Mouse (Mus musculus) limb, embryonic 14.5 days (tissue): ENCODE data around the gene Rpl23. TPM values are rescaled to one million over a fixed set of nuclear protein-coding genes. Genes with fewer than 3 reads are reported as not detected.
"Not testable (repeated sequence)": the region's sequence is repeated elsewhere in the genome, so short reads cannot be mapped to it uniquely, and the experiment has no call there.

ENCODE experiments used
- ATAC-seq: fragments of 200-750 bp; cut with Nextera tagmentation; 2 replicates; pipeline ENCODE4 v1.8.0; 2017; ENCODE audit warnings: low read depth, moderate number of reproducible peaks, moderate TSS enrichment; ENCODE audit not compliant: low FRiP score
- DNase-seq: peaks from one replicate; pipeline ENCODE4 v3.0.0-alpha.2; 2015; ENCODE audit warnings: low spot score
- H3K27ac ChIP-seq: fragments of 300-500 bp; sonication (generic); replicated peaks from 2 replicates; pipeline ENCODE4 v1.5.1; 2014; ENCODE audit warnings: low read depth, mild to moderate bottlenecking, low read length, moderate library complexity, mixed read lengths
- H3K27me3 ChIP-seq: fragments of 300-500 bp; sonication (generic); 2 replicates; pipeline ENCODE4 v1.6.1; 2014; ENCODE audit warnings: low read length, mixed read lengths; ENCODE audit not compliant: control insufficient read depth, insufficient read depth
- H3K36me3 ChIP-seq: fragments of 300-500 bp; sonication (generic); 2 replicates; pipeline ENCODE4 v1.6.1; 2014; ENCODE audit warnings: mild to moderate bottlenecking, low read length, moderate library complexity, mixed read lengths; ENCODE audit not compliant: control insufficient read depth, insufficient read depth
- H3K4me1 ChIP-seq: fragments of 300-500 bp; sonication (generic); 2 replicates; pipeline ENCODE4 v1.6.1; 2014; ENCODE audit warnings: antibody characterized with exemption, low read length, mixed read lengths; ENCODE audit not compliant: control insufficient read depth, insufficient read depth
- H3K4me2 ChIP-seq: fragments of 300-500 bp; sonication (generic); replicated peaks from 2 replicates; pipeline ENCODE4 v1.6.1; 2014; ENCODE audit warnings: low read depth, mild to moderate bottlenecking, low read length, moderate library complexity; ENCODE audit not compliant: severe bottlenecking
- H3K4me3 ChIP-seq: fragments of 300-500 bp; sonication (generic); replicated peaks from 2 replicates; pipeline ENCODE4 v1.5.1; 2014; ENCODE audit warnings: low read length
- H3K9ac ChIP-seq: fragments of 300-500 bp; sonication (generic); 2 replicates; pipeline ENCODE4 v1.6.1; 2014; ENCODE audit warnings: mild to moderate bottlenecking, low read depth, low read length, moderate library complexity; ENCODE audit not compliant: severe bottlenecking
- H3K9me3 ChIP-seq: fragments of 300-500 bp; sonication (generic); 2 replicates; pipeline ENCODE4 v1.6.1; 2016; ENCODE audit warnings: low read length; ENCODE audit not compliant: control insufficient read depth
- POLR2A ChIP-seq: fragments of 200-500 bp; IDR thresholded peaks from 2 replicates; pipeline ENCODE4 v1.8.0; 2012; ENCODE audit warnings: inconsistent platforms, mild to moderate bottlenecking, moderate library complexity, borderline replicate concordance; ENCODE audit not compliant: insufficient read depth, insufficient read length; ENCODE audit errors: extremely low read depth
- WGBS: fragments of 180-500 bp; shearing (Covaris S2); extraction: QIAGEN DNeasy Blood & Tissue Kit; methylation state at CpG from one replicate; pipeline ENCODE4 v1.1.7; 2014; 5-methylcytosine and 5-hydroxymethylcytosine counted together
- polyA plus RNA-seq, 2 experiments: library from polyadenylated mRNA; depleted of rRNA in 1 of 2; stranded (reverse) in 1 of 2; unstranded in 1 of 2; fragments of >200 nt; fragmentation: Nextera tagmentation in 1 of 2; extraction: Ambion mirVana in 1 of 2; gene quantifications; 2 replicates each; pipeline versions ENCODE4 v1.2.1 to v1.2.3; 2012 to 2014

Gene Rpl23
- polyA plus RNA-seq, 2 experiments: 764 to 903 TPM

DNA sequence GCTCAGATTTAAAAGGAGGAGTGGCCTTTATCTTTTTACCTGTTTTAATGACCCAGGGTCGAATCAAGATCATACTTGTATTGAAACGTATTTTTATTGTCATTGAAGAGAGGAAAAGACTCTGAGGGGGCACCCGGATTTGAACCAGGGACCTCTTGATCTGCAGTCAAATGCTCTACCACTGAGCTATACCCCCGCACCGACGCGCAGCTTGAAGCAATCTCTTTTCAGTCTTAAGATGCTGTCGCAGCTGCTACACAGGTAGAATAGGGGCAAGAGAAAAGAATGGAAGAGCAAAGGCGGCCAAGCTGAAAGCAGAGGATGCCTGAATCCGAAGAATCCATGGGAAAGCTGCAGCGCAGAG, 16.5 kb upstream of the Rpl23 start, which contains the start of gene Lasp1:
TSS of gene Lasp1 (plus strand) at position 219 of the 364 bp plus-strand sequence.
- Histone ChIP-seq H3K27me3 (no peaks in the 10 kb centered on the region), H3K4me3 (peak within 1 kb of the TSS; percentile 73), H3K9ac (peak within 1 kb of the TSS; percentile 79), H3K36me3 (peaks cover 3% of the 10 kb centered on the region; the same call in 1 of the 2 replicates), H3K4me2 (peak within 1 kb of the TSS; percentile 63), H3K27ac (peak within 1 kb of the TSS; percentile 91), H3K4me1 (peaks cover 20% of the 10 kb centered on the region), H3K9me3 (no peaks in the 10 kb centered on the region)
- ATAC-seq (peak; percentile 30), DNase-seq (peak; percentile 85)
- WGBS: under 1% methylated on average over 11 of the region's 11 CpGs
- no peak for TF ChIP-seq POLR2A

DNA sequence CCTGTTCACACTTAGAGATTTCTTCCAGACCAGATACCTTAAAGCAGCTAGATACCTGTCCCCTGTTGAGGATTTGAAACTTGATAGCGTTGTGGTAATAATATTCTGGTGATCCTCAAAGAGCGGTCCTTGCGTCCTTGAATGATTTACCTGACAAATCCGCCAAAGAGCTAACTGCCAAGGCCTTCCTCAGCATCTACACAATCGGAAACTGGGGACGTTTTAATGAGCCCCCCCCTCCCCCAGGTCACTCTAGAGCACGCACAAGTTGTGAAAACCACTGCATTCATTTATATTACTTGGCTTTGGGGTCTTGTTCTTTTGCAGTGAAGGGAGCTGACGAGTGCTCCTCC, 15.8 kb upstream of the Rpl23 start:
- WGBS: 26% methylated on average over 8 of the region's 8 CpGs
- Histone ChIP-seq H3K4me2 (peak overlapping the region; percentile 63), H3K4me3 (peak overlapping the region; percentile 73), H3K9me3 (no peaks in the 10 kb centered on the region), H3K36me3 (no peaks in the 10 kb centered on the region; the same call in 1 of the 2 replicates), H3K9ac (no peak overlapping the region), H3K27ac (no peak overlapping the region), H3K4me1 (peaks cover 17% of the 10 kb centered on the region), H3K27me3 (no peaks in the 10 kb centered on the region)
- TF ChIP-seq POLR2A: no peak
- ATAC-seq: no peak
- DNase-seq: no peak

GRCm38 (mm10) chr11:97797369-97798082, 15.3 kb upstream of the Rpl23 start:
- Histone ChIP-seq H3K4me1 (peaks cover 17% of the 10 kb centered on the region), H3K4me3 (peak overlapping the region; percentile 73; the same call in 1 of the 2 replicates), H3K27me3 (no peaks in the 10 kb centered on the region), H3K9me3 (no peaks in the 10 kb centered on the region), H3K27ac (no peak overlapping the region), H3K4me2 (no peak overlapping the region), H3K9ac (no peak overlapping the region), H3K36me3 (no peaks in the 10 kb centered on the region)
- 61% methylated on average over 15 of the region's 15 CpGs for WGBS
- DNase-seq (no peak), ATAC-seq (no peak)
- no peak for TF ChIP-seq POLR2A

GRCm38 (mm10) chr11:97796910-97797309, 14.7 kb upstream of the Rpl23 start:
- no peak overlapping the region for H3K9ac ChIP-seq
- no peaks in the 10 kb centered on the region for H3K36me3 ChIP-seq
- TF ChIP-seq POLR2A: no peak
- H3K4me1 ChIP-seq: peaks cover 14% of the 10 kb centered on the region
- H3K9me3 ChIP-seq: no peaks in the 10 kb centered on the region
- 9% methylated on average over 6 of the region's 6 CpGs for WGBS
- DNase-seq: peak; percentile 73
- no peak for ATAC-seq
- H3K4me3 ChIP-seq: no peak overlapping the region
- no peak overlapping the region for H3K4me2 ChIP-seq
- no peaks in the 10 kb centered on the region for H3K27me3 ChIP-seq
- H3K27ac ChIP-seq: no peak overlapping the region

DNA sequence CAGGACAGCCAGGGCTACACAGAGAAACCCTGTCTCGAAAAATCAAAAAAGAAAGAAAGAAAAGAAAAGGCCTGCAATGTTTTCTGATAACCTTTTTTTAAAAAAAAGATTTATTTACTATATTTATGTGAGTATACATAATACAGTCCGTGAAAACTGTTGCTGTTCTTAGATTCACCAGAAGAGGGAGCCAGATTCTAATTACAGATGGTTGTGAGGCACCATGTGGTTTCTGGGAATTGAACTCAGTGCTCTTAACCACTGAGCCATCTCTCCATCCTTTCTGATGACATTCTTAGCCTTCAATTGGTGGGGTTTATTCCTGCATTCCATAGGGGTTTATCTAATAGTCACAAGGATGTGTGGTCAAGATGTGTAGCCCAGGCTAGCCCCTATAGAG, 10.9 kb upstream of the Rpl23 start:
- Histone ChIP-seq H3K9me3 (no peaks in the 10 kb centered on the region), H3K27me3 (no peaks in the 10 kb centered on the region), H3K27ac (no peak overlapping the region), H3K4me2 (no peak overlapping the region), H3K4me1 (peaks cover 1% of the 10 kb centered on the region; the same call in 1 of the 2 replicates), H3K4me3 (no peak overlapping the region), H3K9ac (no peak overlapping the region), H3K36me3 (no peaks in the 10 kb centered on the region)
- DNase-seq (no peak), ATAC-seq (no peak)
- TF ChIP-seq POLR2A: no peak
- WGBS: 11% methylated on average over 2 of the region's 2 CpGs

- H3K27ac ChIP-seq, H3K36me3 ChIP-seq, ATAC-seq, H3K9ac ChIP-seq, H3K4me1 ChIP-seq, H3K4me2 ChIP-seq, DNase-seq, H3K4me3 ChIP-seq, H3K9me3 ChIP-seq, H3K27me3 ChIP-seq: not testable (repeated sequence)
- 80% methylated on average over 2 of the region's 2 CpGs for WGBS
Observed at GRCm38 (mm10) chr11:97790778-97791438, 8.7 kb upstream of the Rpl23 start.
